Mouse (Mus musculus) kidney, adult 8-10 months (tissue): ENCODE measurements at regions not wholly inside any gene's neighbourhood (a gene's known extent, or its start where the extent isn't known, plus 50 kb on each side); places are given as distances from the start of the nearest gene placed in this dataset.

Source experiments
- DNase-seq, 2 experiments: peaks; one replicate each; pipeline ENCODE4 v3.0.0; 2022

DNA sequence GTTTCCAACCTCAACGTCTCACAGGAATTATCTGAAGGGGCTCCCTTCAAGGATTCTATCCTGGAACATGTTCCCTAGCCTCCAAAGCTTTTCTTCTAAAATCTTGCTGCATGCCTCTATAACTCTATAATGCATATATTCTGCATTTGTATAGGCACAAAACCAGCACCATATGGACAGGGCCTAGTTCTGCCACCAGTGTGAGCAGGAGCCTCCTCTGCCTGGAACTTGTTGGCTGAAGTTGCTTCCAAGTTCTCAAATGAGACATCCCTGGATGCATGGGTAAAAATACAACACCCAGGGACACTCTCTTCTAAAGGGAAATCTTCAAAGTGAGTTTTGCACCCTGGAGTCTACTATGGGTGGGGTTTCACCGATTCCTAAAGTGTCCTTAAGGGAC lies 62.3 kb upstream of the Tenm4 start:
- no peak for DNase-seq

DNA sequence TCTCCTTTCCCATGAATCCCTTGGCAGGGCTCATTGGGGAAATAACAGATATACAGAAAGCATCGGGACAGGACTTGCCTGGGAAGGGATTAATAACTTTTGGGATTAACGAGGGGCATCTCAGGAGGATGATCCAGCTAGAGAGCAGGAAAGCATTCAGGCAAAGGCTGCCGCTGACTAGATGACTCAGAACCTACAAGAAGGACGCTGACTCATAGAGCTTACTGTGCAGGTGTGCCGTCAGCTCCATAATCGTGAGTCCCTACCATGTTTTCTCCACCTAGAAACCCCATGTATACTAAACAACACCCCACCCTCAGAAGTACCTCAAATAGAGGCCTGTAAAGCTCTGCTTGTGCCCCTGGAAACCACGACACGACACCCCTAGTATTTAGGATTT lies 50.9 kb upstream of the Tenm4 start:
- DNase-seq = no peak
